Mouse (Mus musculus): ENCODE results near the gene Gm5938.

Gm5938 gene

DNA sequence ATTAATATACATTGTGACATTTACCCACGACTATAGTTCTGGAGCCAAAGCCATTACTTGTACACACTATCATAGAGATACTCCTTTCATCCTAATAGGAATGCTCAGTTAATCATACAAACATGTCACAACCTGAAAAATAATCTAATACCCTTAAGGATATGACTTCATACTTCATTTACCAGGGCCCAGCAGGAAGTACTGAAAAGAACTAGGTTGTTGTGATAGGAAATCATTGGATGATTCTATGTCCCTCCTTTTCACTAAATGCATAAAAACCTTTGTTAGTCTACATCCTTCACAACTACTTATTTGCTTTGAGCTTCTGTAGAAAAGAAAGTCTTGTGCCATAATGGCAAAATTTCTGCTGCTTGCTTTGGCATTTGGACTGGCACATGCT lies at the start of gene Gm5938:
TSS of gene Gm5938 (plus strand) at position 301 of the 400 bp plus-strand sequence.
- no peak for DNase-seq

DNA sequence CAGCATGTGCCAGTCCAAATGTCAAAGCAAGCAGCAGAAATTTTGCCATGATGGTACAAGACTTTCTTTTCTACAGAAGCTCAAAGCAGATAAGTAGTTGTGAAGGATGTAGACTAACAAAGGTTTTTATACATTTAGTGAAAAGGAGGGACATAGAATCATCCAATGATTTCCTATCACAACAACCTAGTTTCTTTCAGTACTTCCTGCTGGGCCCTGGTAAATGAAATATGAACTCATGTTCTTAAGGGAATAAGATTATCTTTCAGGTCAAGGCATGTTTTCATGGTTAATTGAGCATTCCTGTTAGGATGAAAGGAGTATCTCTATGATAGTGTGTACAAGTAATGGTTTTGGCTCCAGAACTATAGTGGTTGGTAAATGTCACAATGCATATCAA lies 34.0 kb upstream of the Gm5938 start, which contains the start of gene Obp1a:
TSS of gene Obp1a (minus strand) at position 101 of the 400 bp plus-strand sequence.
- no peak for DNase-seq
